Mouse (Mus musculus) lung, adult 18-20 months (tissue): ENCODE measurements at regions not wholly inside any gene's neighbourhood (a gene's known extent, or its start where the extent isn't known, plus 50 kb on each side); places are given as distances from the start of the nearest gene placed in this dataset.
A peak's percentile ranks its signal among the peaks of the same experiment; 100 is the strongest.
"Not testable (repeated sequence)": the region's sequence is repeated elsewhere in the genome, so short reads cannot be mapped to it uniquely, and the experiment has no call there.

ENCODE experiments used
- DNase-seq, 2 experiments: peaks; one replicate each; pipeline ENCODE4 v3.0.0; 2022; ENCODE audit warnings: mixed read lengths in 2 of 2

DNA sequence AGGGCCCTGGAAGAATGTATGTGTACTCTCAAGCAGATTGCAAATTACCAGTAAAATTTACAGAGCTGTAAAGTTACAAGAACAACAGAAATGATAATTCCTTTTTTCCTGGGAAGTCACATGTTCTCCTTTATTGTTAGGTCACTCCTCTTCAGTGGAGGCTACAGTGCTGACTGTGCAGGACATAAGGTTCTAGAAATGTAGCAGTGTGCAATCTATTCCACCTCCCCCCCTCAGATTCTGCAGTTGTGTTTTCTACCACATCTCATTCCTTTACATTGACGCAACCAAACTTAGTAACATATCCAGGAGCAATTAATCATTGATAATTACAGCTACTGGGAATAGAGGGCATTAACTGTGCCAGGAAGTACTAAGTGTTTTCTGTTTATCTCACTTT, 385.3 kb upstream of the Tnc start:
- DNase-seq: no peak

DNA sequence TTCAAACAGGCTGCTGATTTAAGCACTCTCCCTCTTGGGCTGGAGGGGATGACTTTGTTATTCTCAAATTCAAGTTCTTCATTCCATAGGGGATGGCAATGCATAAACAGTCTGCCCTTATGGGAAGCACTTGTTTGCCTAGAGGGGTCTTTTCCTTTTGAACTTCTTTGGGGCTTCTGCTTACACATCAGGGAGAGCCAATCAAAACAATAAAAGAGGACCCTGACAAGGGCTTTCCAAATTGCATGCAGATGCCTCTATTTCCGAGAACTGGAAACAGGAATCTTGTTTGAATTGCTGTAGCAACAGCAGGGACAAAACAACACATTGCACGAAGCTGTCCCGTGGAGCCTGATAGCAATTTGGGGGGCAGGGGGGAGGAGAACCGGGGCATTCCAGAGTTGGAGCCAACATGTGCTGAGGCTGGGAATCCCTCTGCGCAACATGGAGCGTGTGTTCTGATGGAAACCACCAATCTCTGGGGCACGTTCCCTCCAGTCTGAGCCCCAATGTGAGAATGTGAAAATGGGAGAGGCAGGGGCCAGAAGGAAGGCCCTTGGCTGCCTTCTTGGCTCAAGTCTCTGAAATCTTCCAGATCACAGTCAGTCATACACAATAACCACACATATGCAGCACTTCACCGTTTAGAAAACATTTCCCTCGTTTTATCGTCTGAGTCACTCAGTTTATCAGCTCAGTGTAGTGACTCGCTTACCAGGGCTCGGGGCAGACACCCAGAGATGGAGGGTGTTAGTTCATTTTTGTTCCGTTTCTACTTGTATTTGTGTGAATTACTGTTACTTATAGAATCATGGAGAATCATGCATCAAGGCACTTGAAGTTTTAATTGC, 391.2 kb upstream of the Tnc start:
- DNase-seq: peak in 1 of 2 experiments; percentile 2

GRCm38 (mm10) chr4:64451442-64451841, 404.6 kb upstream of the Tnc start:
- no peak for DNase-seq

DNA sequence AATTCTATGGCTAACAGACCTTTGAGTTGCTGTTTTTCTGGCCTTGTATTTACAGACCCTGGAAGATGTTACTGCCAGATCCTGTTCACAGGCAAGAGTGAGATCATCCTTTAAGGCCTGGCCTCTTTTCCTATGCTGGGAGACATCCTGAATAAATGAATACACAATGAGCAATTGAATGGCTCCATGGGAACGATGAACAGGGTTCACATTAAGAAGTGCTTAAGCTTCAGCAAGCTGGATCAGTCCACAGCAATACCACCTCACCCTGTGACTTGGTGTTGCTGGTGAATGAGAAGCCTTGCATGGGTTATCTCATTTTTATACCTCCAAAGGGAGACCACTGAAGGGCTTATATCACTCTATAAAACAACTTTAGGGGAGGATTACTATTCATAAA, 405.1 kb upstream of the Tnc start:
- no peak for DNase-seq

DNA sequence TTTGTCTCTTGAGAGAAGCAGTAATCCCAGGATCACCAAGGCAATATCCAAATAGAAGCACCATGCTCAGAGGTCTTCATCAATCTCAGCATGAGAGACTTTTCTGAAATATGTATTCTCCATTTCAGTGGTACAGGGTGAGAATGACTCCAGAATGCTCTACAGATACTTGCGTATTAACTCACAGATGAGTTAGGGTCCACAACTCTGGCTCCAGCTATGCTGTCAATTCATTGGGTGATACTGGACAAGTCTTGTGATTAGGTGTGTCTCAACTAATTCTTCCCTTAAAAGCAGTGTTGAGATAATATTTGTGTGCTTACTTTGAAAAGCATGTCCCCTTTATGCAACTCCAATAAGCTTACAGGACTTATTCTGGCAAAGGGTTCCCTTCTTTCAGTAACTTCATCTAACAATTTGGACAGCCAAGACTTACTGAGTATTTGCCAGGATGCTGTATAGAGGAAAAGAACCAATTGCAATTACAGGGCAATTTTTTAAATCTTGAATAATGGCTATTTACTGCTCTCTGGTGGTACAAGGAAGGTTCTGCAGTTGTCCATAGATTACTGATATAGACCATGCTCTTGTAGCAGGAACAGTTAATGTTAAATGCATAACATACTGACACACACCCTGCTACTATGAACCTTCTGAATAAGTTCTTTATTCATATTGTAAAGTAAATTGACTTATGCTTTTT, 445.6 kb upstream of the Tnc start:
- no peak for DNase-seq

GRCm38 (mm10) chr4:64497759-64498158, 450.9 kb upstream of the Tnc start:
- not testable (repeated sequence) for DNase-seq

DNA sequence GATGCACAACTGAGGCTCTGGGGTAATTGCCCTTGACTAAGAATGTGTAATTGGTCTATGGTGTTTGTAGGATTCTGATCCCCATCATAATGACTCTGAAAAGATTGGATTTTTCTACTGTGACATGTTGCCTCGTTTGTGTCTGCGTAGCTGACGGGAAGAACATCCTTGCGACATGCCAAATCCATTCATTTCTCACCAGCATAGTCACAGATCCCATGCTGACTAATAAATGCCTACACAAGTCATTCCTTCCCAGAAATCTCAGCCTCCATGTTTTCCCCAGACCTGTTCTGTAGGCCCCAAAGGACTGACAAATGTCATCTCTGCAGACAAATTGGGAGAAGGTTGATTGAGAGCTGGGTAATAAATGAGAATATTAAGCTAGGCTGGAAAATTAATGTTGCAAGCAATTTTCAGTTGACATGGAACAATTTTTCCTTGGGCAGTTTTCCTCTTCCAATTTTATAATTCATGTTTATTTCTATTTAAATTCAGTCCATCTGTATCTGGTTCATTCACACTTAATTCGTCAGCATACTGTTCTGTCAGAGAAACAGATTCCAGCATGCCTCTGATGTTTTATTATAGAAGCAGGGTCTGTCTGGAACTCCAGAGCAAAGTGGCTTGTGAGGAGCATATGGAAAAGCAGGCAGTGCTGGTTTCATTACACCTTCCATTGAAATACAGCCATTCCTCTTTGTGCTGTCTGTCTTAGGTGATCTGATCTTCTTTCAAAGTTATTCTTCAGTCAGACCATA, 454.0 kb upstream of the Tnc start:
- DNase-seq: no peak

- no peak for DNase-seq
Observed at GRCm38 (mm10) chr4:64521883-64522282, 475.1 kb upstream of the Tnc start.

- DNase-seq: peak; percentile 12 to 29
Observed at GRCm38 (mm10) chr4:64527724-64528332, 481.0 kb upstream of the Tnc start.

GRCm38 (mm10) chr4:64530585-64530984, 483.8 kb upstream of the Tnc start:
- no peak for DNase-seq

DNA sequence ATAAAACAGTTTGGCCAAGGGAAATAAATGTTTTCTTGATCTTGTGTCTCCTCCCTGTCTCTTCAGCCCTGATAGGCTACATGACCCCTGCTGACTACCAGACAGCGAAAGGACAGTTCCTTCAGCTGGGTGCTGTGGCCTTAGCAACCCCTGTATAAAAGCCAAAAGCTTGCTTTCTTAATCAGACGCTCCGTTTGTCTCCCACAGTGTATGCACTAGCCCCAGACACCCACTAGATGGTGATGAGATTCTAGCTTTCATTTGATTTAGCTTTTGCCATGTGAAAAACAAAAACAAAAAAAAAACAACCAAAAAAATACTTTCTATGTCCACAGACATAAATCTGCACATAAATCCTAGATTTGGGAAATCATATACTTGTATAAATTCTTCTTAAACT, 486.2 kb upstream of the Tnc start:
- DNase-seq: peak in 1 of 2 experiments; percentile 13

- no peak for DNase-seq
Observed at GRCm38 (mm10) chr4:64535554-64536253, 488.9 kb upstream of the Tnc start.

DNA sequence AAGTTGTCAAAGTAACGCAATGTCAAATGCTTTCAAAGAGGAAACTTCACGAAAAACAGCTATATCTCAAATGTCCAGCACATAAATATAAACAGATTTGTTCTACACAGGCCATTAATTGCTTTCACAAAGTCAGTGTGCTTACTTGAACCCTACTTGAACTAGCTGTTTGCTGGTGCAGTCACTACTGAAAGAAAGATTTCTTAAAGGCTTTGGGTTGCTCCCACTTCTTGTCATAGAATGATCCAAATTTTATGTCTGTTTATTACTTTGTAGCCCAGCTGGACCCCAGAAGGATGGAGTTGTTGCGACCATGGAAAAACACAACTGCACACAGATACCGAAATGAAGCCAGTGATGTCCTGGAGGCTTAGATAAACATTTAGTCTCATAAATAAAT, 491.2 kb upstream of the Tnc start:
- no peak for DNase-seq

DNA sequence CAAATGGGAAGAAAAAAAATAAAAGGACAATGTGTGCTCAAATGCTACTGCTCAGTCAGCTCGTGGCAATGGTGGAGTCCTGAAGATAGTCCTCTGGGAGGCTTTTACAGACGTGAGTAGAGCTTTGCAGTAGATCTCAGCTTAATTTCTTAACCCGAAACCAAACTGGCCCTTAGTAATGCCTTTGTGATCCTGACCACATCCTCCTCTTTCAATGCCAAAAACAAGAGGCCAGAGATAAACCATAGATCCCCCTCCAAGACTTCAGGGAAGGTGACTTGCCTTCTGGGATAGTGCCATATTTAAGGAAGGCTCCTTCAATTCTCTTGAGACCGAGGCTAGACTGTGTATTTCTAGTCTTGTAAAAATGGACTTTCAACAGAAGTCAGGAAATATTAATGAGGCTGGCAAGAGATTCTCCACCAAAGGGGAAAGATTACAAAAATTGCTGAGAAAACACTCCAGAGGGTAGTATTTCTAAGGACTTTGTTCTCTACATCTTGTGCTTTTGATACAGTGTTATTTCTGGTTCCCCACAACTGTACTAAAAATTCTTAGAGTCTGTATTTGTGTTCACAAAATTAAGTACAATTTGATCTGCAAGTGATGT, 497.9 kb upstream of the Tnc start:
- DNase-seq: no peak

- DNase-seq: no peak
Observed at GRCm38 (mm10) chr4:64546386-64546785, 499.6 kb upstream of the Tnc start.

DNA sequence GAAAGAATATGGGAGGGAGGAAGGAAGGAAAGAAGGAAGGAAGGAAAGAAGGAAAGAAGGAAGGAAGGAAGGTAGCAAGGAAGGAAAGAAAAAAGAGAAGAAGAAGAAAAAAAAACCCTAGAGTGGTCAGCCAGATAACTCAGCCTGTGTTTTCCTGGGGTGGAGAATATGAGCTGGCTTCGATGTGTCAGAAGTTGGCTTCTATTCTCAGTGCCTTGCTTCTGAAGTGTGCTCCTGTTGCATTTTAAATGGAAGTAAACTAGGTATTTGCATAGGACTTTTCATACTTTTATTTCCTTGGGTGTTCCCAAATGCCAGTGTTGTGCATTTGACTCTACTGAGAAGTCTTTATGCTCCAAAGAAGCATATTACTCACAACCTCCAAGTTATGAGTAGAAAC, 515.7 kb upstream of the Tnc start:
- DNase-seq: no peak

- DNase-seq: no peak
Observed at GRCm38 (mm10) chr4:64563996-64564395, 517.2 kb upstream of the Tnc start.

- no peak for DNase-seq
Observed at GRCm38 (mm10) chr4:64570666-64571065, 523.9 kb upstream of the Tnc start.

DNA sequence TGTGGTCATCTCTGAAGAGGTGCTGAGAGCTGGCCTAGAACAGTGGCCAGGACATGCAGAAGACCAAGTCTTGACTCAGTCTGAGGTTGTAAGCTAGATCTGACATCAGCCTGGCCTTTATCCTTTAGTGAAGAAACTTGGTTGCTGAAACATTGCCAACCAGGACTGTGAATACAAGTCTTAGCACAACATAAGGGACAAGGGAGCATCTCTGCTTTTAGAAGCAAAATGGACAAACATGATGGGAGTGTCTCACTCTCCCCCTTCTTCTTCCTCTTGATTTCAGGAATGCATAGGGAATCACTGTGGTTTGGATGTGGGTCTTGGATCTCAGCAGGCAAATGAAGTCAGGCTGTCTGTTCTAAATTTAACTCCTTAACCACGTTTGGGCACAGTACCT, 529.1 kb upstream of the Tnc start:
- no peak for DNase-seq

DNA sequence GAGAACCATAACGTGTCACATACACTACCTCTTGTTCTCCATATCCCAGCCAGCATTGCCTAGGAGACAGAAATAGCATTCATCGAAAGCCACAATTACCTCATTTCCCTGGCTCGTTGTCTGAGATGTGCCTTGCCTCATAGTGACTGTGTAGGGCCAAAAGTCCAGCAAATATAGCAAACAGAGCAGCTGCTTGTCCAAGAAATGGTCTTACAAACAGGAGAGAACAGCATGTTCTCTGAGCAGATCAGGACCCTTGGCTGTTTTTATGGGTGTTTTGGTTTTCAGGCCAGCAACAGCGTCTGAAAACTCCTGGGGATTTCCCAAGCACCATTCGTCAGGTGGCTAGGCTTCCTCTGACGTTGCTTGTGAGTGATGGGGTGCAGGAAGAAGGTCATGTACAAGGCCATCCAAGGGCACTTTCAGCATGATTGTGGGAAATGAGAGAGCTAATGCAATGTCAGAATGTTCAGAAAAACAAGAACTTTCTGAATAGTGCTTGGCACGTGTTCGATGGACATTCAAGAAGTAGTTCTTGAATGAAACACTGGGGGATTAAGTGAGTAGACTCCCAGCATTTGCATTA, 528.9 kb upstream of the Pappa start:
- DNase-seq: peak; percentile 68 to 71

- DNase-seq: peak in 1 of 2 experiments; percentile 4
Observed at GRCm38 (mm10) chr4:64598465-64598864, 525.5 kb upstream of the Pappa start.

DNA sequence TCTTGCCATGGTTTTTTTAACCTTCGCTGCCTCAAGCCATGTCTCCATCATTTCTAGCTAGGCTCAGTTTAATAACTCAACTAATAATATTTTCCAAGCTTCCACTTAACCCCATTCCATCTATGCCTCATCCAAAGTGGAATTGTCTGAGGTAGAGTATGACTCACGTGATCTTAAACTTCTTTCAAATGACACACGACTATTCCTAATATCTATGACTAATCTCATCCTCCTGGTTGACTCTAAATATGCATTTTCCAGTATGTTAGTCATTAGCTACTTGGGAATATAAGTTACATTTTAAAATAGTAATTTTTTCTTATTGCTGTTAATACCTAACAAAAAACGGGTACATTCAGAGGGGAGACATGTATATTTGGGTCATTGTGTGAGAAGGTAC, 524.8 kb upstream of the Pappa start:
- DNase-seq: no peak
